Mouse (Mus musculus) forebrain, embryonic 11.5 days (tissue): ENCODE results near the gene Fundc2. TPM values are rescaled to one million over a fixed set of nuclear protein-coding genes. Genes with fewer than 3 reads are reported as not detected.

Source experiments
- ATAC-seq: fragments of 200-750 bp; cut with Nextera tagmentation; replicated peaks from 2 replicates; pipeline ENCODE4 v1.8.0; 2017; ENCODE audit warnings: moderate TSS enrichment; ENCODE audit not compliant: low FRiP score
- DNase-seq: peaks from one replicate; pipeline ENCODE4 v3.0.0-alpha.2; 2017; ENCODE audit warnings: low spot score
- H3K27ac ChIP-seq: fragments of 300-500 bp; sonication (generic); 2 replicates; pipeline ENCODE4 v1.5.1; 2014; ENCODE audit warnings: low read depth, low read length
- H3K27me3 ChIP-seq: fragments of 300-500 bp; sonication (generic); 2 replicates; pipeline ENCODE4 v1.6.1; 2014; ENCODE audit warnings: mild to moderate bottlenecking, low read length, mixed read lengths; ENCODE audit not compliant: control insufficient read depth, insufficient read depth
- H3K36me3 ChIP-seq: fragments of 300-500 bp; sonication (generic); 2 replicates; pipeline ENCODE4 v1.6.1; 2014; ENCODE audit warnings: mild to moderate bottlenecking, low read length, moderate library complexity, mixed read lengths; ENCODE audit not compliant: control insufficient read depth, insufficient read depth
- H3K4me1 ChIP-seq: fragments of 300-500 bp; sonication (generic); replicated peaks from 2 replicates; pipeline ENCODE4 v1.6.1; 2014; ENCODE audit warnings: low read length, mixed read lengths; ENCODE audit not compliant: control insufficient read depth, insufficient read depth
- H3K4me2 ChIP-seq: fragments of 300-500 bp; sonication (generic); 2 replicates; pipeline ENCODE4 v1.6.1; 2014; ENCODE audit warnings: low read depth, mild to moderate bottlenecking, low read length, moderate library complexity, mixed read lengths; ENCODE audit not compliant: severe bottlenecking
- H3K4me3 ChIP-seq: fragments of 300-500 bp; sonication (generic); 2 replicates; pipeline ENCODE4 v1.5.1; 2014; ENCODE audit warnings: low read depth, low read length
- H3K9ac ChIP-seq: fragments of 300-500 bp; sonication (generic); 2 replicates; pipeline ENCODE4 v1.6.1; 2014; ENCODE audit warnings: low read length
- H3K9me3 ChIP-seq: fragments of 300-500 bp; sonication (generic); 2 replicates; pipeline ENCODE4 v1.6.1; 2016; ENCODE audit warnings: low read length, mixed read lengths; ENCODE audit not compliant: control insufficient read depth
- WGBS: fragments of 180-500 bp; shearing (Covaris S2); extraction: QIAGEN DNeasy Blood & Tissue Kit; methylation state at CpG from one replicate; pipeline ENCODE4 v1.1.7; 2014; 5-methylcytosine and 5-hydroxymethylcytosine counted together
- polyA plus RNA-seq: library from polyadenylated mRNA; unstranded; fragments of >200 nt; fragmentation: Nextera tagmentation; extraction: Ambion mirVana; gene quantifications from 2 replicates; pipeline ENCODE4 v1.2.1, GENCODE M21; 2014

Fundc2 gene
- polyA plus RNA-seq, 1 experiment from 2014 or later, result 38.1 TPM

DNA sequence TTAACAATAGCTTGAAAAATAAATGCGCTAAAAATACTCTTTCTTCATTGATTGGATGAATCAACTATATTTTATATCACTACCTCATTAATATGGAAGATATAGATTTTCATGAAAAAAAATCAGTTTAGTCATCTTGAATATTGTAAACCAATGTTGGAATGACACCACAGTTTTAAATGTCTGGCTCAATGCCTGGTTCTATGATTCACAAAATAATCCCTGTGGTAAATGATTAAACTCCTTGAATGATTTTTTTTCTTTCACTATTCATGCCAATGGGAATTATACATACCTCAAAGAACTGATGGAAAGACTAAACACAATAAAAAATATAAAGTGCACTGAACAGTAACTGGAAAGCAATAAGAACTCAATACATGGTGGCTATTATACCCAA, 27.5 kb downstream of the Fundc2 start:
- ATAC-seq, result no peak
- DNase-seq, result no peak
- Histone ChIP-seq H3K4me1 (no peaks in the 10 kb centered on the region), H3K9me3 (no peaks in the 10 kb centered on the region), H3K36me3 (no peaks in the 10 kb centered on the region), H3K4me2 (no peak overlapping the region), H3K4me3 (no peak overlapping the region), H3K27me3 (no peaks in the 10 kb centered on the region), H3K27ac (no peak overlapping the region), H3K9ac (no peak overlapping the region)
- 96% methylated on average over 1 of the region's 1 CpGs for WGBS

DNA sequence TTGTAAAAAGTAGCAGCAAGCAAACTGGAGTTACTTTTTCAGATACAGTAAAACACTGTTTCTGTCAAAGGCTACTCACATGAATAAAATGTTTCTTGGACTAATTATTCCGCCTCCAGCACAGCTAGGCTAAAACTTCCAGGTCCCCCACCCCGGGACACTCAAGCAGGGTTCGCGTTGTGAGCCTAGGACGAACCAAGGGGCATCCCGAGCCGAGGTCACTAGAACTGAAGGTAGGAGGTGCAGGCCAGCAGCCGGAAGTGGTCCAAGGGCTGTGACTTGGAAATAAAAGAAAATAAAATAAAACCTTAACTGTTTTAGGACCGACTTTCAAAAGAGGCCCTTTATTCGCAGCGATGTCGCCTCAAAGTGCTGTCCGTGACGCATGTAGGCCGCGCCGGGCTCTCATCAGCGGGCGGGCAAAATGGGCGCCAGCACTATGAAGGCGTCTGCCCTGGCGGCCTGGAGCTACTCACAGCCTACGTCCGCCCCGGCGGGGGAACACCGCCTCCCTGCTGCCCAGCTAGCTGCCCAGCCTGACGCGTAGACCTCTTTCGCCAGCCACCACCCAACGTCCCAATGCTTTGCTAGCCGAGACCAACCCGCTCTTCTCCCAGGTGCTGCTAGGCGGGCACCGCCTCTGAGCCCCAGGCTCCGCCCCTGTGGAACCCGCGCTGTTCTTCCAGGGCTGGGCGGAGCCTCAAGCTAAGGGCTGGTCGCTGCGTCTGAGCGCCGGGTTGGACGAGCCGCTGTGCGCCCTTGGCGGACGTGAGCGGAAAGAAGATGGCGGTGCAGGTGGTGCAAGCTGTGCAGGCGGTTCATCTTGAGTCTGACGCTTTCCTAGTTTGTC, 34.0 kb downstream of the Fundc2 start, which contains the start of the genes Cmc4, Mtcp1 and Brcc3:
Gene Cmc4 (minus strand): TSS at position 649 of the 850 bp plus-strand sequence.
Gene Mtcp1 (minus strand): TSS at position 653 of the 850 bp plus-strand sequence.
Gene Brcc3 (plus strand): TSS at position 693 of the 850 bp plus-strand sequence.
- peak within 1 kb of the TSS; percentile 43 for H3K4me3 ChIP-seq
- H3K9me3 ChIP-seq, result no peaks in the 10 kb centered on the region
- H3K9ac ChIP-seq, result peak within 1 kb of the TSS; percentile 68
- H3K4me2 ChIP-seq, result peak within 1 kb of the TSS; percentile 45
- H3K27ac ChIP-seq, result peak within 1 kb of the TSS; percentile 79
- peak; percentile 100 for ATAC-seq
- 23% methylated on average over 51 of the region's 52 CpGs for WGBS
- peak; percentile 90 for DNase-seq
- no peaks in the 10 kb centered on the region for H3K27me3 ChIP-seq
- H3K36me3 ChIP-seq, result no peaks in the 10 kb centered on the region
- no peaks in the 10 kb centered on the region for H3K4me1 ChIP-seq

Other genes with a start within 250 kb of the Fundc2 start
- gene Smim9, start 218.6 kb upstream of the Fundc2 start, polyA plus RNA-seq, result not detected in 2 replicates
- gene F8, start 216 bp downstream of the Fundc2 start, polyA plus RNA-seq, result 0.41 and 1.6 TPM in 2 replicates
- gene Cmc4, start 34.2 kb downstream of the Fundc2 start, polyA plus RNA-seq, result 18.6 and 21.5 TPM in 2 replicates
- gene Mtcp1, start 34.2 kb downstream of the Fundc2 start, polyA plus RNA-seq, result 10.3 and 10.7 TPM in 2 replicates
- 60.6 and 66.0 TPM in 2 replicates for gene Brcc3, start 34.2 kb downstream of the Fundc2 start, polyA plus RNA-seq
- gene Vbp1, start 131.9 kb downstream of the Fundc2 start, polyA plus RNA-seq, result 226 and 257 TPM in 2 replicates
- 13.3 and 14.0 TPM in 2 replicates for gene Rab39b, start 195.8 kb downstream of the Fundc2 start, polyA plus RNA-seq